Mouse (Mus musculus) thymus, postnatal 4 days (tissue): ENCODE results near the gene Lamp1.

Source experiments
- DNase-seq: peaks from one replicate; pipeline ENCODE4 v3.0.0; 2021

The Lamp1 gene

DNA sequence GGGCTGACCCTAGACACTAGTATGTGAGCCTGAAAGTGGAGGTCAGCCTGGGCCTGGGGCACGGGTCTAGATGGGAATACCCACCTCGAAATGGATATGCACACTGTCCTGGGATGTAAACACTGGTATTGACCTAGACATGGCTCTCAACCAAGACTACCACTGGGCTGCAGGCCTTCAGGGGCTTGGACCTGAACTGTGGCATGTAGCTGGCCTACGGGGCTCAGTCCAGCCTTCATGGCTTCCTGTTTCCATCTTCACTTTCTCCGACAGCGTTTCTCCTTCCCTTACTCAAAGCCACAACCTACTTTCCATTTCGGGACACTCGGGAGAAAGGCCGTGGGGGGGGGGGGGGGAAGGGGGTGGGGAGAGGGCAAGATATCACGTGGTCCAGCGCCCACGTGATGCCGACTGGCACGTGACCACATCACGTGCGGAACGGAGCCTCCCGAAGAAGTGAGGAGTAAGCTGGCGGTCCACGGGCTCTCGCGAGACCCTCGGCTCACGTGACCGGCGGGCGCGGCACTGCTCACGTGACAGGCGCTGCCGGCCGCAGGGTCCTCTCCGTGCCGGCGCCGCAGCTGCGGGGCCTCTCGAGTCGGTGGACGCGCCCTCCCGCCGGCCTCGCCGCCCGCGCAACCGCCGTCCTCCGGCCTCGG lies at the start of gene Lamp1:
Gene Lamp1, plus strand, starts transcription at position 444 of the 659 bp plus-strand sequence.
- peak; percentile 98 for DNase-seq

DNA sequence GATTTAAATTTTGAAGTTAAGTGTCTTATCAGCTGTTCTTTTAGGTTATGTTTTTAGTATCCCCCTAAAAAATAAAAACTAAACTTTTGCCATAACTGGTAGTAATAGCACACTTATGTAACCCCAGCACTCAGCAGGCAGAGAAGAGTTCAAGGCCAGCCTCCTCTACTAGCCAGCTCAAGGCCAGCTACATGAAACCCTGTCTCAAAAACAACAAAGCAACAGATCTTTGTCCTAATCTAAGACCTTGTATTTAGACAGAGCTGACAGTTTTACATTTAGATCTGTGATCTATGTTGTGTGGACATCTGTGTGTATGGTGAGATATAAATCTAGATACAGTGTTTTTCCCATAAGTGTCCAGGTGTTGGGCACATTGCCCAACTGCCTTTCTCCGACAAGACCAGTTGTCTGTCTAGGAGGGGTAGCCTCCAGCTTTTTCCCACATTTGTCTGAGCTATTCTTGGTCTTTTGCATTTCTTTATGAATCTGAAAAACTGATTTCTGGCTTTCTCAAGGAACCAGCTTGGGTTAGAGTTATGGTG lies 49.5 kb upstream of the Lamp1 start:
- DNase-seq: no peak

DNA sequence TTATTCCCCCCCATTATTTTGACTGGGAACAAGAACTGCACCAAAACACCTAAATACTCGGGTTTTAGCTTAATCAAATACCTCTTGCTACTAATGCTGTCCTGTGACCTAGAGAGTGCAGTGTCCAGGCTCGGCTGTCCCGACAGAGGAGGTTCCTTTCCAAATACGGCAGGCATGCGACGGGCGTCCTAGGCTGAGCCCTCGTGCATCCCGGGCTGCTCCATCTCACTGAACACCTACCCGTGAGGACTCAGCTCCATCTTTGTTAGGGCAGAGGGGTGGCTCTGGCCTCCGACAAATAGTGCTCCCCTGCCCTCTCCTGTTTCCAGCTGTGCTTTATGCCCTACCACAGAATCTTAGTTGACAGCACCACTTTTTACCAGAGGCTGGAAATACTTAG lies 47.0 kb upstream of the Lamp1 start:
- DNase-seq: no peak

DNA sequence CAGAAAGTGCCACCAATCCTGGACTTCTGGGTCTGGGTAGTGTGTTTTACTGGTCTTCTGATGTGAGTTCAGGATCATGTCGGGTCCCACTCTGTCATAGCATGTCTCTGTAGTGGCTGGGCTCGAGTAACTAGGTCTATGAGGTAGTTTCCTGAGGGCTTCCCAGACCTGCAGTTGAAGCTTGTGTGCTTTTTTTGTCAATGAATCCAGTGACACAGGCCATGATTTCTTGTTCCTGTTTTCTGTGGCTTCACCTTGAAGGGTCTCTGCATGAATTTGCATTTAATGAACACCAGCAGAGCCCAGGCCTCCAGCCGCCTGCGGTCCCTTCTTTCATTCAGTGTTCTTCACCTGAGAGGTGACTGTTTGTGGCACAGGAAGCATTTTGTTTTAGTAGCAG lies 45.7 kb upstream of the Lamp1 start:
- DNase-seq: no peak

DNA sequence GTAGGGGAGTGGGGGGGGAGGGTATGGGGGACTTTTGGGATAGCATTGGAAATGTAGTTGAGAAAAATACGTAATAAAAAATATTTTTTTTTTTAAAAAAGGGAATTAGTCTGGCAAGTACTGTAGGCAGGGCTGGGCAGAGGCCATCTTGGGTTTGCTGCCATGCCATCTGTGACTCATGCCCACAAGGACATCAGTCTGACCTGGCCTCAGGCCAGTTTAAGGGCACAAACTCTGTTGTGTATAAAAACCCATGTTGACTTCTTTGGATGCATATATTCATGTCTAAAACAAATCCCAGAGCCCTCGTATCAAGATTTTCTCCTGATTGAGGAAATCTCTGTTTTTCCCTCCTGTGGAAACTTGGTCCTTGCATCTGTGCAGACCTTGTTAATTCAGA lies 41.9 kb upstream of the Lamp1 start:
- no peak for DNase-seq

DNA sequence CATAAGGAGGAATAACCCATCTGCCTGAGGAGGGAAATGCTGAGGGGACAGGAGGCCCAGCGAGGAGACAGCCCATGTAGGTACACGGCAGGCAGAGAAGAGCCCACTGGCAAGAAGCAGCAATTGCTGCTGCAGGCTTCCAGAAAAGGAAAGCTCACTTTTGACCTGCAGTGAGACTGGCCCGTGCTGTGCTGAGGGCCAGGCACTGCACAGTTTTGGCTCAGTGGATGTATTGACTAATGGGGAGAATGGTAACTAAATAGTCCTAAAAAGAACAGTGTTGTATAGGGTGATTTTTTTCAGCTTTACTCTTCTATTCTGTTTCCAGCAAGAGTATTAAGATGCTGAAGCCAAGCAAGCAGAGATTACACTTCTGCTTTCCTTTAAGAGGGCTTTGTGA lies 40.4 kb upstream of the Lamp1 start:
- no peak for DNase-seq

DNA sequence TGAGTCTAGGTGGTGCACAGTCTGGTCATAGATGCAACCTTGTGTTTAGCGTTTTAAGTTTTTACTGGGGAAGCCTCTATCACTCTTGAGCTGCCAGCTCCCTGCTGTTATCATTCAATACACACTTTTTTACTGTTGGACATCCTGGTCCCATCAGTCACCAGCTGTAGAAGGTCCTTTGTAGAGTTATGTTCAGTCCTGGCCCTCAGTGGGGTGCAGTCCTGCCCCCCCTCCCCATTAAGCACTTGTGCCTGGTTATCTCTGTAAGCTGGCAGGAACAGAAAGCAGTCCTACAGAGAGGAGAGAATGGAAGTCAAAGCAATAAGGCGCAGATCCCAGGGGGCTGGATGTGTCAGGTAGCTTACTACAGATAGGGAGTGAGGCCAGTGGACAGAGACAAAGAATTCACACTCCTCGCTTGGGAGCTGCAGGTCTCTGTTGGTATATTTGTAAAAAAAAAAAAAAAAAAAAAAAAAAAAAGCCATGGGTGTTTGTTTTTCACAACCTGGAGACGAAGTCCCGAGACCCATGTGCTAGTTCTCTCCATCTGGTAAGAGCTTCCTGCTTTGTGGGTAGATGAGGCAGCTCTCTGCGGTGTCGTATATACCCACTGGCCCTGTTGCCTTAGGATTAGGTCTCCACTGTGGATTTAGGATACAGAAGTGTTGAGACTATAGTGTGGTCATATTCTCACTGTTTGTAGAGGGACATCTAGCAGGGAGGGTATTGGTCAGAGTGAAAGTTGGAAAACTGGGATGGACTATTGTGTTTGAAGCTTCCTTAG lies 37.9 kb upstream of the Lamp1 start:
- no peak for DNase-seq

DNA sequence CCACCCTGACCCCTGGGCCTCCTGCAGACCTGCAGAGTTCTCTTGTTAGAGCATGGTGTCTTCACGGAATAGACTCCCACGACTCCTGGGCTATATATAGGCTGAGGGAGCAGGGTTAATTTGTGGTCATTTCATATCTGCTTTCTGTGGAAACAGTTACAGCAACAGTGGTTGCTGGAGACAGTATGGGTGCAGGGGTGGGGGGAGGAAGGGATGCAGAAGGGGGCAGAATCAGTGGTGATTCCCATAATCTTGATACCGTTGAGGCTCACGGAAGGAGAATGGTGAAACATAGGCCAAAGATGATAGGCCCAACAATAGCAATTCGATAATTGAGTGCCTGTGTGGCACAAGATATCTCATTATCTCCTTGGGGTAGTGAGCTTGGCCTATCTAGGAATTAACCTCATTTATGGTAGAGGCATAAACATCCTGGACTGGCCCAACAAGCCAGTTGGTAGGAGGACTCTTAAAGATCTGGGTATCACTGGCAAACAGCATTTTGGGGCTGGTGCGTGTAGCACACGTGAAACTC lies 36.0 kb upstream of the Lamp1 start:
- DNase-seq: no peak

DNA sequence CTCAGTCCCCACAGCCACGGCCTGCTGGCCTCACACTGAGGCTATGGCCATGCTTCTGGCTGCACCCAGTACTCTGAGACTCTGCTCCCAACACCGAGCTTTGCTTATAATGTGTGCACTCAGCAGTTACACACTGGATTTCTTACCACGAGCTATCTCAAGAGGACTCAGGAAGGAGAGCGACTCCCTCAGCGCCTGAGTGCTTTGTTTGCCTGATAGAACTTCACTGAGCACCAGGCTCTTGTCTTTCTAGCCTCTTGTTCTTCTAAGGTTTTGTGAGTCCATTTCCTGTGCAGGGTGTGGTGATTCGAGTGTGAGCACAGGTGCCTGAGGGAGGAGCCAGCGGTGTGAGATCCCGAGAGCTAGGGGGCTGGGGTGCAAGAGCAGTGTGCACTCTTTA lies 34.1 kb upstream of the Lamp1 start:
- DNase-seq: no peak

DNA sequence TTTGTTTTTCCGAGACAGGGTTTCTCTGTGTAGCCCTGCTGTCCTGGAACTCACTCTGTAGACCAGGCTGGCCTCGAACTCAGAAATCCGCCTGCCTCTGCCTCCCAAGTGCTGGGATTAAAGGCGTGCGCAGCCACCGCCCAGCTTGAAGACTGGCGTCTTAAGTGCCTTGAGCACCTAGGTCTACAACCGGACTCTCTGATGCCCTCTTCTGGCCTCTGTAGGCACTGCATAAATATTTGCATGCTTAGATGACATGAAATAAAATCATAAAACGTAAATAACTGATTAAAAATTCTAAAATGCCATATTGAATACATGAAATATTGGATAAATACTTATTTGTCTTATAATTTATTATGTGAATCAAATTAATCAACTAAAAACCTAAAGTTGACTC lies 26.7 kb upstream of the Lamp1 start:
- peak; percentile 79 for DNase-seq

DNA sequence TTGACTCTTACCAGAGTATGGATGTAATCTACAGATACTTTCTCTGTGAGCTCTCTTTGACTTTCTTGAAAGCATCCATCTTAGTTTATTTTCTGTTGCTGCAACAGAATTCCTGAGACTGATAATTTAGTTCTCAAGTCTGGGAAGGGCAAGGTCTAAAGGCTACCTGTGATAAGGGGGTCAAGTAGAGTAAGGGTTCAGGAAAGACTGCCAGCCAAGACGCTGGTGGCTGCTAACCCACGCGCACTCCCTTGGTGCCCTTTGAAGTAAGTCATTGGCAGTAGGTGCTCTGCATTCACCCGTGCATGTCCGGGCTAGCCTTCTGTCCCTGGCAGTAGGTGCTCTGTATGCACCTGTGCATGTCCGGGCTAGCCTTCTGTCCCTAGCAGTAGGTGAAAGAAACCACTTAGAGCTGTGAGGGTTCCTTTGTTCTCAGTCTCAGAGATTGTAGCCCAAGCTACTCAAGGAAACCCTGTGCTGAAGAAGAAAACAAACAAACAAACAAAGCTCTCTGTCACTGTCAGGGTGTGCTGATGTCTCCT lies 19.2 kb upstream of the Lamp1 start:
- no peak for DNase-seq

DNA sequence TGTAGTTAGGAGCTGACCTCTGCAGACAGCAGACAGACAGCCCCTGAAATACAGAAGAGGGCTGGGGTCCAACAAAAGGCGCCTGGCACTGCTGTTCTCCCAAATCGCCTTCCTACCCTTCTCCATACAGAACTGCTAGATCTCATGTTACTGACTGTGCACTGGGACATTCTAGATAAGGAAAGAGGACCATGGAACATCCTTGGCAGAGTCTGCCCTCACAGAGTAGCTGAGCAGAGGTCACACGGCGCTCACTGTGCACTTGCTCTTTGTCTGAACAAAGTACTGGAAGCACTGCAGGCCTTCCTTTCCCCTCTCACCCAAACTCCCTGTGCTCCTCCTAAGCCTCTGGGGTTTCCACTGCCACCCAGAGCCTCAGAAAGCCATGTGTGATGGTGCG lies 17.3 kb upstream of the Lamp1 start:
- no peak for DNase-seq

DNA sequence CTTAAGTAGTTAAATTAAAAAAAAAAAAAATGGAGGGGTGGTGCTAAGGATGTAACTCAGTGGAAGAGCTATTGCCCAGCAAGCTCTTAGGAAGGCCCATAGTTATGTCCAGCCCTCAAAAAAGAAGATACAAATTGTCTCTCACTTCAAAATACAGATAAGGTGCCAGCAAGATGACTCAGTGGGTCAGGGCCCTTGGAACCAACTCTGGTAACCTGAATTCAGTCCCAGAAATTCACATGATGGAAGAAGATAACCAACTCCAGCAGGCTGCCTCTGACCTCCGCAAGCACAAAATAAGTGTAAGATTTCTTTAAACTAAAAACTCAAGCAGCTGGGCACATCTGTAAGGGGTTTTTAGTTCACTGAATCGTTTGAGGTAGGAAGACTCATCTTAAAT lies 10.5 kb upstream of the Lamp1 start:
- DNase-seq: no peak

DNA sequence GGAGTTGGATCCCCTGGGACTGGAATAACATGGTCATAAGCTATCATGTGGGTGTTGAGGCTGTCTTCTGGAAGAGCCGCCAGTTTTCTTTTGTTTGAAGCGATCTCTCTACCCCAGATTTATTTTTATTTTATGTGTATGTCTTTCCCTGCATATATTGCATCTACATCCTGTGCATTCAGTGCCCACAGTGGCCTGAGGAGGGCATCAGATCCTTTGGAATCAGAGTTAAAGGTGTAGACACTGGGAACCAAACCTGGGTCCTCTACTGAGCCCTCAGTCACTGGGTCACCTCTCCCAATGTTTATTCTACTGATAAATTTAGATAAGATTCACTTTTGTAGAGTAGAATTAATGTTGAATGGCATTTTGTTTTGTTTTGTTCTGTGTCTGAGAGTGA lies 9.7 kb upstream of the Lamp1 start:
- DNase-seq: no peak

DNA sequence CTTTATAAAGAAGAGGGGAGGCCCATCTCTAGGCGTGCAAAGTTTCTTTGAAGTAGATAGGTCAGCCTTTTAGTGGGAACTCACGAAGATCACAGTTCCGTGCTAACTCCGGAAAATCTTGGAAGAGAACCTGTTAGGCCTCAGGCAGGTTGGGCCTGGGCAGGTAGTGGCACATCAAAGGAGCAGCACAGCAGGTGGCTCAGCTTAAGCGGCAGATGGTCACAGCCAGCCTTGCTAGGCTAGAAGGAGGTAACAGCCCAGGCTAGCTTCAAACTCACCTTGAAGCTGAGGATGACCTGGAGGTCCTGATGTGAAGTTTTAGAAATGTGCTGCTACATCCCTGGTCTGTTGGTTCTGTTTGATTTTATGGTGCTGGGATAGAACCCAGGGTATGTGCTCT lies 9.1 kb upstream of the Lamp1 start:
- no peak for DNase-seq

DNA sequence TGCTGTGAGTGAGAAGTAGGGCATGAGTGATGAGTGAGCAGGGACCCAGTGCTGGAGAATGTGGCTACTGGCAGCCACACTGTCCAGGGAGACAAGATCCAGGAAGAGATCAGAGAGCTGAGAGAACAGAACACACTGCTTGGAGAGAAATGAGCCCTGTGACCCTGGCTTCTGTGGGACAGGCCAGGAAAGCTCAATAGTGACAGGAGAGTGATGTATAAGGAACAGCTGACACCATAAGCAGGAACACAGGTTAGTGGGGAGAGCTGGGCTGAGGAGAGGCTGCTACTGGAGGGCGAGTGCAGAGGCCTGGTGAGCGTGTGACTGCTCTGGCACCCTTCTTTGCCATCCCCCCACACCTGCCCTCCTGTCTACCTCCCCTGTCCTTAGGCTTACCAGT lies 8.0 kb upstream of the Lamp1 start:
- no peak for DNase-seq

DNA sequence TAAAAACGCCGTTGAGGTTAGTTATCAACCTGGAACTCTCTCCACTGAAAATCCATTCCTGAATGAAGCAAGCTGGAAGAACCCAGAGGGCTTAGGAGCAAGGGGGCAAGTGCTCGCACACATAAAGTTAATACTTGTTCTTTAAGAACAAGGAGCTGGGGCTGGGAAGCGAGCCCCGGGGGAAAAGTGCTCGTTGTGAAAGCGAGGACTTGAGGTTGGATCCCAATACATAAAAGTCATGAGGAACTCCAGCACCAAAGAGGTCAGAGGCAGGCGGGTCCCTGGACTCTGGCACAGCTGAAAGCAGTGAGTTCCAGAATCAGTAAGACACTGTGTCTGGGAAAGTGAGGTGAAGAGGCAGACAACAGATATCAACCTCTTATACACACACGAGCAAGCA lies 4.9 kb upstream of the Lamp1 start:
- DNase-seq: no peak

DNA sequence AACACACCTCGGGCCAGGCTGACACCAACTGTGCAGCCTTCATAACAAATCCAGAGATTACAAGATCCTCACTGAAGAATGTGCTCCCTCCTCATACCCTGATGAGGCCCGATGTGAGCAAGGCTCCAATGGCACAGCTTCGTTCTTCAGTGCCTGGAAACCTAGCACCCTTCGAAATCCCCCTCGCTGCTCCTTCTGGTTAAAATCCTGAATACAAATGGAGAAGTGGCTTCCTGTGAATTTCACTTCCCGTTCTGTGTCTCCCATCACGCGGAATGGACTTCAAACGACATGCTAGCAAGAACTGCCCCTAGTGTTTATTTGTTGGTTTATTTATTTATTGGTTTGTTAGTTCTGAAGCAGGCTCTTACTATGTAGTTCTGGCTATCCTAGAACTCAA lies 3.6 kb upstream of the Lamp1 start:
- DNase-seq: no peak

DNA sequence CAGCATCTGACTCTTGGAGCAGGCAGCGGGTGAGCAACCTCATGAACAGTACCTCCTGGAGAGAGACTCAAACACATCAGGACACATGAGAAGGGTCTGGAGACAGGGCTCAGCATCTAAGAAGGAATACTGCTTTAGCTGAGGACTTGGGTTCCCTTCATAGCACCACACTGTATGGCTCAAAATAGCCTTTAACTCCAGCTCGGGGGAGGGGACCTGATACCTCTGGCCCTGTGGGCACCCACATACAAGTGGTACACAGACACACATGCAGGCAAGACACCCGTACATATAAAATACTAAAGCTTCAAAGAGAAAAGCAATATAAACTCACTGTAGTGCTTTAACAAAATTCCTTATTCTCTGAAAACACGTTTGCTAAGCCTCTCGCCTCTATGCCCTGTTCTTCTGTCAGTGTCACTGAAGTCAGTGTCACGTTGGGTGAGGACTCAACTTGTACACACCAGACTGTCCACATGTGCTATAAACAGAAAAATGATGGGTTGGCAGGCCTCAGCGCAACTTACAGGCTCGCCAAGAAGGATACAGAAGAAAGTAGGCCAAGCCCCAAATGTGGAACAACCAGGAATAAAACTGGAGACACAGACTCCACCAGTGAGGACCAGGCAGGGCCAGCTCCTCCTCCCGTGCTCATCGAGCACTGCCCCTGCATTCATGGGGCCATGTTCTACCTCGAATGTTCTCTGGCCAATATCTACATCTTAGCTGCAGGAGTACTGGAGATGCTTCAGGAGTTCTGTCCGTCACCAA lies 2.4 kb upstream of the Lamp1 start:
- DNase-seq: no peak

DNA sequence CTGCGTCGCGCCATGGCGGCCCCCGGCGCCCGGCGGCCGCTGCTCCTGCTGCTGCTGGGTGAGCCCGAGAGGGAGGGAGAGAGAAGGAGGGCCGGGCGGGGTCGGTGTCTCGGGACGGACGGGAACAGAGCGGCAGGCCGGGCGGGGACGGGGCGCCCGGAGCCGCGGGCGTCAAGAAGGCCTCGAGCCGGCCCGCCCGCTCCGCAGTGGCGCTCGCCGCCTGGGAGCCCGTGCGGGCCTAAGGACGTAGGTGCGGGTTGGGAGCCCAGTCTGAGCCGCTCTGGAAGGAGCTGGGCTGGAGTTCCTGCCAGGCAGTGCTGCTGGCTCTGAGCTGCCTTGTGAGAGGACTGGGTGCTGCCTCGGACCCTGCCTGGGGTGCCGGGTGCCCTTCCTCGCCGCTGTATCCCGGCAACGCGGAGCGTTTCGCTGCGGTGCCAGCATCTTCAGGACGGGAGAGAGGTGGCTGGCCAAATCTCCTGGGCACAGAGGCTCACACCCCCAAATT lies 468 bp downstream of the Lamp1 start:
- no peak for DNase-seq

DNA sequence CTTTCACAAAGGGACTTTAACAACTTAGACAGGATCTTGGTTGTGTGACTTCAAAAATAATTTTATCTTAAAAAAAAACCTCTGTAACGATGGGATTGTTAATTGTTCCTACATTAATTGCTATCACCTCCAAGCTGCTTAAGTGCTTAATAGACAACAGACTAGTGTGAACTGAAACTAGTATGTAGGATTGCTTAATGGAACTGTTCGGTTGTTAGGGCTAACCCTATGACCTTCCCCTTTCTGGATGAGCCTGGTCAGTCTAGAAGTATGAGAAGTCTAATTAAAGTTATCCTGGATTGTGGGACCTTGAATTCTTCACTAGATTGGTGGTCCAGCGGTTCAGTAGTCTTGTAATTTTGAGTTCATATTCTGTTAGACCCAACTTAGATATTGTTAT lies 1.7 kb downstream of the Lamp1 start:
- no peak for DNase-seq

DNA sequence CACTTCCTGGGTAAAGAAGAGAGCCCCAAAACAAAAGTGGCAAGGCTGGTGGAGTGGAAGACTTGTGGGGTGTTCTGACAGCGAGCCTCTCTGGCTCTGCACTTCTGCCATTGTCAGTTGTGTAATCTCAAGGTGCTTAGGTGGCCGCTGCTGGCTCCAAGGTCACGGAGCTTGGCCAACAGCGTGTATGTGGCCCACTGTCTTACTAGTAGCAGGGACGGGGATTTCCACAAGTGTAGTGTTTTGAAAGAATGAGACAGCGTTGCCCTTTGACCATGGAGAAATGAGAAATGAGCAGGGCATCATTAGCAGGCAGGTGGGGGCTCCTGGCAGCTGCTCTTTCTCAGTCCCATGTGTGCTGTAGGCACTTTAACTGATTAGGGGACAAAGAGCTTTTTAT lies 3.1 kb downstream of the Lamp1 start:
- no peak for DNase-seq

DNA sequence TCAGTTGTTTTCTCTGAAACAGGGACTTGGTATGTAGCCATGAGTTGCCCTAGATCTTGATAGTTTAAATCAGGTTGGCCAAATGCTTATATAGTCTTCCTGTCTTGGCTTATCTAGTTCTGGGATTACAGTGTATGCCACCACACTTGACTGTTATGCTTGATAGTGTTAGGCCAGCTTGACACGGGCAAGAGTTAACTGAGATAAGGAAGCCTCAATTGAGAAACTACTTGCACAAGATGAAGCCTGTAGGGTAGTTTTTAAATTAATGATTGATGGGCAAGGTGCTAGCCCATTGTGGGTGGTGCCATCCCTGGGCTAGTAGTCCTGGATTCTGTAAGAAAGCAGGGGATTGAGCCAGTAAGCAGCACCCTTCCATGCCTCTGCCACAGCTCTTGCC lies 4.6 kb downstream of the Lamp1 start:
- no peak for DNase-seq
